7 mouse cellular contexts compared by ENCODE assay signal in the genomic region with DNA sequence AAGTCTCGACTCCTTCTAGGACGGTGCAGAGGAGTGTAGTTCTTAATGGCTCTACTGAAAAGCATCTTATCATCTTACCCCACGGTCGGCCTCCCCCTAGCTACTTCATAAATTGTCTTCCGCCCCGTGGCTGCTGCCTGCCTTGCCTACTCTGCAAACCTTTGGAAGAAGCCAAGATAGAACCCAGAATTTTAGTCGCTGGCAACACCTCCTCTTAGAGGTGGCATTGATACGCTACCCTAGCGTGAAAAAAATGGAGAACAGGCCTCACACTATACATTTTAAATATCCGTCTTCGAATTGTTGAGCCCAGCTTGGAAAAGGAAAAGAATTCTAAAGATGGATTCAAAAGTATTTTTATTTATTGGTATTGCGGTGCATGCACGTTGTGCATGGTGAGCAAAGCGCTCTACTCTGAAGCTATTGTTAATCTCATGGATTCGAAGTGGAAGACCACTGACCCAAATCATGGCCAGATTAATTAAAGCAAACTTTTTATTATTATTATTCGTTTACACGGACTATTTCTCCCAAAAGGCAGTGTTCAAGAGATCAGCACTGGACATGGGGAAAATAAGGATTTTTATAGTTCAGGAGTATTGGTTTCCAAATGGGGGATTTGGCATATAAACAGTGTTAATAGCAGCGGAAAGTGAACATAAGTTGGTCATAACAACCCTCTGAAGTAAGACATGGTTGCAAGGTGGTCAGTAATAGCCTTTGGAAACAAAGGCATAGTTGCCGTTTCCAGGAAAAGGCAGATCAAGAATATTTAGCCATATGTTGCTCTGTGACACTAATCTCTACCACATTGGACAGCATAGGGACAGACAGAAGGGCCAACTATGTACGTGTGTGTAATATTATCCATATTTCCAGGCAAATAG. TPM values are rescaled to one million over a fixed set of nuclear protein-coding genes. Genes with fewer than 3 reads are reported as not detected.
DNase-seq lines count a peak whose midpoint lies in the region; ATAC-seq and TF ChIP-seq lines count a peak whose summit lies in the region.

No protein-coding gene starts in this region.

- 4% methylated on average over 20 of the region's 20 CpGs for WGBS in lung, embryonic 15.5 days
- 7% methylated on average over 20 of the region's 20 CpGs for WGBS in limb, embryonic 12.5 days
- under 1% methylated on average over 20 of the region's 20 CpGs for WGBS in small intestine, adult 2 months

- TF ChIP-seq POLR2A in small intestine, adult 2 months (IDR thresholded peaks at IDR 0.05; ENCODE audit: low read depth, low read length) = no peak

- ATAC-seq in lung, embryonic 15.5 days (ENCODE audit: borderline replicate concordance, extremely low read depth, low FRiP score, low TSS enrichment) = no peak; the same call in 1 of the 2 replicates
- peak; percentile 52; the same call in 1 of the 2 replicates for ATAC-seq in erythroid progenitor cell, adult 5-6 weeks (replicated peaks; ENCODE audit: low FRiP score, poor library complexity, severe bottlenecking)
- no peak for ATAC-seq in limb, embryonic 12.5 days (ENCODE audit: insufficient number of reproducible peaks, insufficient read depth, low FRiP score, low TSS enrichment, low read depth)

- H3K4me3 ChIP-seq in lung, embryonic 15.5 days = peak overlapping the region; percentile 70
- H3K4me3 ChIP-seq in limb, embryonic 12.5 days (replicated peaks) = peak overlapping the region; percentile 79
- peak overlapping the region; percentile 99 for H3K4me3 ChIP-seq in small intestine, adult 2 months (ENCODE audit: low read depth, low read length)

- H3K4me2 ChIP-seq in lung, embryonic 15.5 days = peak overlapping the region; percentile 67
- peak overlapping the region; percentile 75 for H3K4me2 ChIP-seq in limb, embryonic 12.5 days

- H3K36me3 ChIP-seq in lung, embryonic 15.5 days = peaks cover 10% of the 10 kb centered on the region
- H3K36me3 ChIP-seq in limb, embryonic 12.5 days = peaks cover 27% of the 10 kb centered on the region
- peaks cover 6% of the 10 kb centered on the region for H3K36me3 ChIP-seq in small intestine, adult 2 months (ENCODE audit: control insufficient read depth, insufficient read depth, low read length)

- H3K27ac ChIP-seq in lung, embryonic 15.5 days = peak overlapping the region; percentile 88
- peak overlapping the region; percentile 91 for H3K27ac ChIP-seq in limb, embryonic 12.5 days
- peak overlapping the region; percentile 90 for H3K27ac ChIP-seq in small intestine, adult 2 months (ENCODE audit: insufficient read depth, low read depth, low read length)

- H3K9ac ChIP-seq in lung, embryonic 15.5 days = peak overlapping the region; percentile 63
- peak overlapping the region; percentile 83 for H3K9ac ChIP-seq in limb, embryonic 12.5 days (replicated peaks)

- DNase-seq in lung, postnatal 25 days (ENCODE audit: low spot score) = no peak
- no peak for DNase-seq in spleen, postnatal 4 days (ENCODE audit: low spot score in 2 of 2)
- no peak for DNase-seq in yolk sac, embryonic 10.5 days (ENCODE audit: low spot score)

- no peaks in the 10 kb centered on the region for H3K9me3 ChIP-seq in lung, embryonic 15.5 days
- H3K9me3 ChIP-seq in limb, embryonic 12.5 days = no peaks in the 10 kb centered on the region

- no peak for TF ChIP-seq CTCF in small intestine, adult 2 months (IDR thresholded peaks at IDR 0.05; ENCODE audit: extremely low read depth, insufficient read length, insufficient replicate concordance, low read depth, low read length)

- no peaks in the 10 kb centered on the region for H3K27me3 ChIP-seq in lung, embryonic 15.5 days
- H3K27me3 ChIP-seq in limb, embryonic 12.5 days = no peaks in the 10 kb centered on the region
- H3K27me3 ChIP-seq in small intestine, adult 2 months (ENCODE audit: control insufficient read depth, insufficient read depth, low read length) = no peaks in the 10 kb centered on the region

- peaks cover 25% of the 10 kb centered on the region for H3K4me1 ChIP-seq in lung, embryonic 15.5 days
- peaks cover 21% of the 10 kb centered on the region for H3K4me1 ChIP-seq in limb, embryonic 12.5 days (replicated peaks)
- peaks cover 6% of the 10 kb centered on the region; the same call in 1 of the 2 replicates for H3K4me1 ChIP-seq in small intestine, adult 2 months (ENCODE audit: control insufficient read depth, insufficient read depth, insufficient read length, low read length)

RNA-seq across cellular contexts. Expression of gene Ptrh2, which starts 0.6 kb away (rescaled TPM):
- polyA plus RNA-seq in lung, embryonic 15.5 days (2015; fragmentation: Nextera tagmentation; extraction: Ambion mirVana) = 32.0 and 32.5 TPM in 2 replicates
- total RNA-seq in erythroid progenitor cell, adult 5-6 weeks (2015; ENCODE audit: low replicate concordance) = 6.5 and 9.6 TPM in 2 replicates
- 6.1 and 7.2 TPM in 2 replicates for total RNA-seq in erythroid progenitor cell, adult 5-6 weeks (2017; ENCODE audit: low replicate concordance)
- 40.4 and 42.9 TPM in 2 replicates for polyA plus RNA-seq in limb, embryonic 12.5 days (2016; fragmentation: Nextera tagmentation; extraction: Ambion mirVana)
- polyA plus RNA-seq in small intestine, adult 2 months (2012; rRNA removed) = 0.90 and 1.5 TPM in 2 replicates

RNA-seq across cellular contexts. Expression of gene Vmp1, which starts 0.7 kb away (rescaled TPM):
- polyA plus RNA-seq in lung, embryonic 15.5 days (2015; fragmentation: Nextera tagmentation; extraction: Ambion mirVana) = 99.3 and 107 TPM in 2 replicates
- total RNA-seq in erythroid progenitor cell, adult 5-6 weeks (2015; ENCODE audit: low replicate concordance) = 113 and 179 TPM in 2 replicates
- total RNA-seq in erythroid progenitor cell, adult 5-6 weeks (2017; ENCODE audit: low replicate concordance) = 73.2 and 117 TPM in 2 replicates
- polyA plus RNA-seq in limb, embryonic 12.5 days (2016; fragmentation: Nextera tagmentation; extraction: Ambion mirVana) = 79.8 and 85.1 TPM in 2 replicates
- polyA plus RNA-seq in small intestine, adult 2 months (2012; rRNA removed) = 22.1 and 38.8 TPM in 2 replicates

Comparison
In these comparisons a context has a peak if more than half of its experiments do, and no peak if none do; other contexts are left out.
1. RNA of gene Ptrh2, which starts 0.6 kb away (polyA plus RNA-seq): 40.4 to 42.9 TPM in limb, embryonic 12.5 days and 32.0 to 32.5 TPM in lung, embryonic 15.5 days; 0.90 to 1.5 TPM in small intestine, adult 2 months; every median in the first group is over 10 times any median in the second.
2. Peak in every context shown above with its lines, with median percentiles within 50 percentile points of each other: H3K27ac ChIP-seq and H3K4me3 ChIP-seq.